Mouse (Mus musculus) forebrain, postnatal 0 days (tissue): Measurements from ENCODE around the gene Gart. TPM values are rescaled to one million over a fixed set of nuclear protein-coding genes. Genes with fewer than 3 reads are reported as not detected.

Experiments used
- ATAC-seq: fragments of 200-750 bp; cut with Nextera tagmentation; 2 replicates; pipeline ENCODE4 v1.8.0; 2017; ENCODE audit warnings: mild to moderate bottlenecking, moderate library complexity
- DNase-seq: peaks from one replicate; pipeline ENCODE4 v3.0.0-alpha.2; 2015
- H3K27ac ChIP-seq: fragments of 300-500 bp; sonication (generic); 2 replicates; pipeline ENCODE4 v1.5.1; 2014; ENCODE audit warnings: low read depth, mild to moderate bottlenecking, antibody characterized with exemption, low read length, moderate library complexity, mixed read lengths
- H3K27me3 ChIP-seq: fragments of 300-500 bp; sonication (generic); 2 replicates; pipeline ENCODE4 v1.6.1; 2014; ENCODE audit warnings: mild to moderate bottlenecking, low read length, mixed read lengths; ENCODE audit not compliant: insufficient read depth
- H3K36me3 ChIP-seq: fragments of 300-500 bp; sonication (generic); 2 replicates; pipeline ENCODE4 v1.6.1; 2014; ENCODE audit warnings: mild to moderate bottlenecking, moderate library complexity; ENCODE audit not compliant: insufficient read depth
- H3K4me1 ChIP-seq: fragments of 300-500 bp; sonication (generic); 2 replicates; pipeline ENCODE4 v1.6.1; 2014; ENCODE audit warnings: antibody characterized with exemption; ENCODE audit not compliant: insufficient read depth
- H3K4me2 ChIP-seq: fragments of 300-500 bp; sonication (generic); 2 replicates; pipeline ENCODE4 v1.6.1; 2014; ENCODE audit warnings: low read depth, mild to moderate bottlenecking, moderate library complexity
- H3K4me3 ChIP-seq: fragments of 300-500 bp; sonication (generic); 2 replicates; pipeline ENCODE4 v1.5.1; 2014; ENCODE audit warnings: low read depth, low read length, mixed read lengths
- H3K9ac ChIP-seq: fragments of 300-500 bp; sonication (generic); 2 replicates; pipeline ENCODE4 v1.6.1; 2014; ENCODE audit warnings: mild to moderate bottlenecking
- H3K9me3 ChIP-seq: fragments of 300-500 bp; sonication (generic); 2 replicates; pipeline ENCODE4 v1.6.1; 2016; ENCODE audit warnings: low read length
- CTCF ChIP-seq: sonication (generic); IDR thresholded peaks from 2 replicates; pipeline ENCODE4 v1.5.1; 2016; ENCODE audit warnings: antibody characterized with exemption, control low read depth, low read depth
- WGBS: fragments of 180-500 bp; shearing (Covaris S2); extraction: QIAGEN DNeasy Blood & Tissue Kit; methylation state at CpG from one replicate; pipeline ENCODE4 v1.1.7; 2014; 5-methylcytosine and 5-hydroxymethylcytosine counted together
- polyA plus RNA-seq: library from polyadenylated mRNA; unstranded; fragments of >200 nt; fragmentation: Nextera tagmentation; extraction: Ambion mirVana; gene quantifications from 2 replicates; pipeline ENCODE4 v1.2.1, GENCODE M21; 2015
- total RNA-seq: library from RNA; depleted of rRNA; stranded (reverse); fragments of >200 nt; gene quantifications from 2 replicates; pipeline ENCODE4 v1.2.3, GENCODE M21; 2014

The Gart gene
- total and polyA plus RNA-seq, 2 experiments from 2014 or later: 36.7 to 44.0 TPM

GRCm38 (mm10) chr16:91609501-91610245, 37.1 kb downstream of the Gart start:
- H3K27ac ChIP-seq: no peak overlapping the region
- no peak for TF ChIP-seq CTCF
- H3K4me2 ChIP-seq: no peak overlapping the region
- H3K4me3 ChIP-seq: no peak overlapping the region
- DNase-seq (peak; percentile 11), ATAC-seq (no peak)
- no peaks in the 10 kb centered on the region for H3K9me3 ChIP-seq
- no peaks in the 10 kb centered on the region for H3K27me3 ChIP-seq
- WGBS: 62% methylated on average over 9 of the region's 9 CpGs
- H3K4me1 ChIP-seq: no peaks in the 10 kb centered on the region
- no peak overlapping the region for H3K9ac ChIP-seq
- H3K36me3 ChIP-seq: no peaks in the 10 kb centered on the region

DNA sequence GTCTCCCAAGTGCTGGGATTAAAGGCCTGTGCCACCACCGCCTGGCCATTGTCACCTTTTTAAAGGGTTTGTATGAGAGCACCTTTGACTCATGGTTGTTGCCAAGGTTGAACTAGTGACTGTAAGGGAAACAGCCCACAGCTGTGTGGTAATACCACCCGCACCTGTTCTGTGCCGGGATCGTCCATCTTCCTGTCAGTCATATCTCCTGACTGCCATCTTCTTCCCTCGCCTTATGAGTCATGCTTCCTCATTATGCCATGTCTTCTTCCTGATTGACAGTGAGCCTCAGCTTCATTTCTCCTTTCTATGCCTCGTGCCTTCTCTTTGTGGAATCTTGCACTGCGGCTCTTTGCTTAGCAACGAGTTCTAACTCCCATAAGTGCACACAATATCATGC, 39.8 kb downstream of the Gart start:
- TF ChIP-seq CTCF: no peak
- Histone ChIP-seq H3K27ac (no peak overlapping the region), H3K9ac (no peak overlapping the region), H3K4me2 (no peak overlapping the region), H3K4me3 (no peak overlapping the region), H3K9me3 (no peaks in the 10 kb centered on the region), H3K36me3 (no peaks in the 10 kb centered on the region), H3K4me1 (no peaks in the 10 kb centered on the region), H3K27me3 (no peaks in the 10 kb centered on the region)
- 90% methylated on average over 8 of the region's 8 CpGs for WGBS
- DNase-seq (no peak), ATAC-seq (no peak)

- H3K9ac ChIP-seq: no peak overlapping the region
- WGBS: 58% methylated on average over 6 of the region's 6 CpGs
- no peak overlapping the region for H3K4me3 ChIP-seq
- no peaks in the 10 kb centered on the region for H3K4me1 ChIP-seq
- H3K9me3 ChIP-seq: no peaks in the 10 kb centered on the region
- H3K27ac ChIP-seq: no peak overlapping the region
- TF ChIP-seq CTCF: no peak
- H3K4me2 ChIP-seq: no peak overlapping the region
- no peak for DNase-seq
- no peaks in the 10 kb centered on the region for H3K27me3 ChIP-seq
- ATAC-seq: no peak
- no peaks in the 10 kb centered on the region for H3K36me3 ChIP-seq
These were observed 41.6 kb downstream of the Gart start for GRCm38 (mm10) chr16:91605156-91605555.

GRCm38 (mm10) chr16:91601693-91602092, 45.1 kb downstream of the Gart start:
- no peak for DNase-seq
- no peaks in the 10 kb centered on the region for H3K9me3 ChIP-seq
- H3K4me1 ChIP-seq: no peaks in the 10 kb centered on the region; the same call in 1 of the 2 replicates
- no peak for ATAC-seq
- H3K27me3 ChIP-seq: no peaks in the 10 kb centered on the region
- no peak for TF ChIP-seq CTCF
- WGBS: 75% methylated on average over 9 of the region's 9 CpGs
- no peak overlapping the region for H3K4me3 ChIP-seq
- H3K9ac ChIP-seq: no peak overlapping the region
- H3K4me2 ChIP-seq: no peak overlapping the region
- H3K27ac ChIP-seq: no peak overlapping the region
- H3K36me3 ChIP-seq: no peaks in the 10 kb centered on the region

GRCm38 (mm10) chr16:91601081-91601480, 45.7 kb downstream of the Gart start:
- H3K36me3 ChIP-seq: no peaks in the 10 kb centered on the region
- DNase-seq (no peak), ATAC-seq (no peak)
- H3K27ac ChIP-seq: no peak overlapping the region
- no peaks in the 10 kb centered on the region; the same call in 1 of the 2 replicates for H3K4me1 ChIP-seq
- no peak for TF ChIP-seq CTCF
- H3K9ac ChIP-seq: no peak overlapping the region
- H3K27me3 ChIP-seq: no peaks in the 10 kb centered on the region
- no peak overlapping the region for H3K4me3 ChIP-seq
- WGBS: 81% methylated on average over 4 of the region's 4 CpGs
- no peaks in the 10 kb centered on the region for H3K9me3 ChIP-seq
- no peak overlapping the region for H3K4me2 ChIP-seq

- no peak overlapping the region for H3K4me3 ChIP-seq
- TF ChIP-seq CTCF: peak; percentile 25; the same call in 1 of the 2 replicates
- H3K27me3 ChIP-seq: no peaks in the 10 kb centered on the region
- H3K36me3 ChIP-seq: no peaks in the 10 kb centered on the region
- no peak for ATAC-seq
- no peak overlapping the region for H3K9ac ChIP-seq
- H3K4me1 ChIP-seq: no peaks in the 10 kb centered on the region; the same call in 1 of the 2 replicates
- no peak overlapping the region for H3K27ac ChIP-seq
- DNase-seq: no peak
- no peak overlapping the region for H3K4me2 ChIP-seq
- no peaks in the 10 kb centered on the region for H3K9me3 ChIP-seq
These were observed 47.5 kb downstream of the Gart start for GRCm38 (mm10) chr16:91599242-91599641.

GRCm38 (mm10) chr16:91597672-91598010, 49.1 kb downstream of the Gart start, which contains the start of gene Tmem50b:
Gene Tmem50b (minus strand): TSS chr16:91597800.
- Histone ChIP-seq H3K4me2 (peak within 1 kb of the TSS; percentile 76), H3K9ac (peak within 1 kb of the TSS; percentile 78), H3K27ac (peak within 1 kb of the TSS; percentile 69), H3K9me3 (no peaks in the 10 kb centered on the region), H3K36me3 (no peaks in the 10 kb centered on the region), H3K27me3 (no peaks in the 10 kb centered on the region), H3K4me3 (peak within 1 kb of the TSS; percentile 91), H3K4me1 (no peaks in the 10 kb centered on the region; the same call in 1 of the 2 replicates)
- peak; percentile 99 for ATAC-seq
- WGBS: 1% methylated on average over 32 of the region's 34 CpGs
- TF ChIP-seq CTCF: no peak
- peak; percentile 97 for DNase-seq
